Mouse (Mus musculus): ENCODE data around the gene Syndig1l. TPM values are rescaled to one million over a fixed set of nuclear protein-coding genes. Genes with fewer than 3 reads are reported as not detected.

Syndig1l gene
- polyA plus RNA-seq, 1 experiment from 2014 or later: not detected

DNA sequence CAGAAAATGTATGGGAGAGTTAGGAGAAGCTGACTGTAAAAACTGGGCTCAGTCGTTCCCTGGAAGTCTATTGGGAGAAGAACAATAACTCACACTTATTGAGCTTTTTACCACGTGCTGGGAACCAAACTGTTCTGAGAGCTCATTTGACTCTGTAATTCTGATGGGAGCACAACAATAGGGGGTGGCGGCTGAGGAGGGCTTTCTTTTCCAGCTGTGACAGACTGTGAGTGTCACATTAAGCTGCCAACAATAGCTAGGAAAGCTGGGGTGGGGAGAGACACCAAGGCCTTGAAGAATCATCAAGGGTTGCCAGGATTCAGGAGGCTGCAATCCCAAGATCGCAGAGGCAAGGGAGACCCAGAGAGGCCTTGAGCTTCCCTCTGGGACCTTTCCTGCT, 12.5 kb downstream of the Syndig1l start:
- ATAC-seq (replicated peaks; ENCODE audit: low FRiP score, low read depth): no peak
- no peak overlapping the region for H3K4me3 ChIP-seq (replicated peaks; ENCODE audit: low read depth, low read length)

DNA sequence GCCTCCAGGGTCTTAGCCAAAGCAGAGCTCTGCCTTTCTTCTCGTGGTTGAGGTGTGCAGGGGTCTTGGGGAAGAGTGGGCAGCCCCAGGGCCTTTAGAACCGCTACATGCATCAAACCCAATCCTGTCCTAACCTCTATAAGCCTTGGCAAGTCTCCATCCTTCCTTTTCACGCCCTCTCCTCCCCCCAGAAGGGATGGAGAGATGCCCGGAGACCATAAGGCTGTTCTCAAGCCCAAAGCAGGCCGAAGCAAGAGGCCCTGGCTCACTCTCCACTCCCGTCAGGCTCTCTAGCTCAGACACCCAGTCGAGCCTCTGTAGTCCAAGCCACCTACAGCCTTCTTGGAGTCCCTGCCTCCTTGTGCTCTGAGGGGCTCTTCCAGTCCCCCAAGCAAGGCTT, 14.1 kb downstream of the Syndig1l start:
- no peak for ATAC-seq (replicated peaks; ENCODE audit: low FRiP score, low read depth)
- H3K4me1 ChIP-seq (replicated peaks; ENCODE audit: insufficient read depth, low read length): no peaks in the 10 kb centered on the region
- no peak overlapping the region for H3K27ac ChIP-seq
- 63% methylated on average over 7 of the region's 7 CpGs for WGBS
- no peak for TF ChIP-seq CTCF (IDR thresholded peaks at IDR 0.05; ENCODE audit: low read depth)
- no peaks in the 10 kb centered on the region for H3K9me3 ChIP-seq (replicated peaks; ENCODE audit: low read length)
- H3K4me2 ChIP-seq (ENCODE audit: low read length): no peak overlapping the region
- no peak overlapping the region for H3K4me3 ChIP-seq (replicated peaks; ENCODE audit: low read depth, low read length)
- no peak overlapping the region for H3K9ac ChIP-seq (ENCODE audit: low read depth, low read length)
- no peaks in the 10 kb centered on the region for H3K36me3 ChIP-seq (ENCODE audit: insufficient read depth, low read length)
- H3K27me3 ChIP-seq (ENCODE audit: insufficient read depth, low read length): no peaks in the 10 kb centered on the region
- no peak for DNase-seq (ENCODE audit: low spot score)

More for the DNA sequence above, 12.5 kb downstream of the Syndig1l start:
- no peak for DNase-seq (ENCODE audit: low spot score)
- Histone ChIP-seq H3K4me1 (replicated peaks; ENCODE audit: insufficient read depth, low read length) (no peaks in the 10 kb centered on the region), H3K27ac (no peak overlapping the region), H3K27me3 (ENCODE audit: insufficient read depth, low read length) (no peaks in the 10 kb centered on the region), H3K9me3 (replicated peaks; ENCODE audit: low read length) (no peaks in the 10 kb centered on the region), H3K9ac (ENCODE audit: low read depth, low read length) (no peak overlapping the region), H3K36me3 (ENCODE audit: insufficient read depth, low read length) (no peaks in the 10 kb centered on the region), H3K4me2 (ENCODE audit: low read length) (no peak overlapping the region)
- TF ChIP-seq CTCF (IDR thresholded peaks at IDR 0.05; ENCODE audit: low read depth): no peak
- WGBS: 41% methylated on average over 4 of the region's 4 CpGs

DNA sequence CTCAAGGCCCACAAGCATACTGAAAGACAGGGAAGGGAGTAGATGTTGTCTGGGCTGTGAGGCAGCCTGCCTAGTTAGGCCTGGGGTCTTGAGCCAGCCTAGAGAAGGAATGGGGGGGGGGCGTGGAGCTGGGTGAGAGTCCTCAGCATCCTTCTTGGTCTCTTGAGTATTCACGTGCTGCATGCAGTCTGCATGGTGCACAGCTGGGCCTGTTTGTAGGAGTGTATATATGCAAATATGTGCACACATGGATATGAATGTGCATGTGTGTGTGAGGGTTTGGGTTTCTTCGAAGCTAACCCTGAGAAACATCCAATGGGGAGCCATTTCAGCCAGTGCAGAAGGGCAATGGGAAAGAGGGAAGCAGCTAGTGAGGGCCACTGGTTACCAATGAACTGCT, 22.6 kb downstream of the Syndig1l start:
- no peak overlapping the region for H3K27ac ChIP-seq
- TF ChIP-seq CTCF (IDR thresholded peaks at IDR 0.05; ENCODE audit: low read depth): no peak
- no peaks in the 10 kb centered on the region for H3K27me3 ChIP-seq (ENCODE audit: insufficient read depth, low read length)
- H3K4me3 ChIP-seq (replicated peaks; ENCODE audit: low read depth, low read length): no peak overlapping the region
- H3K4me1 ChIP-seq (replicated peaks; ENCODE audit: insufficient read depth, low read length): no peaks in the 10 kb centered on the region
- 83% methylated on average over 3 of the region's 3 CpGs for WGBS
- H3K9ac ChIP-seq (ENCODE audit: low read depth, low read length): no peak overlapping the region
- H3K4me2 ChIP-seq (ENCODE audit: low read length): no peak overlapping the region
- no peaks in the 10 kb centered on the region for H3K9me3 ChIP-seq (replicated peaks; ENCODE audit: low read length)
- no peaks in the 10 kb centered on the region for H3K36me3 ChIP-seq (ENCODE audit: insufficient read depth, low read length)
- DNase-seq (ENCODE audit: low spot score) (no peak), ATAC-seq (replicated peaks; ENCODE audit: low FRiP score, low read depth) (no peak)

DNA sequence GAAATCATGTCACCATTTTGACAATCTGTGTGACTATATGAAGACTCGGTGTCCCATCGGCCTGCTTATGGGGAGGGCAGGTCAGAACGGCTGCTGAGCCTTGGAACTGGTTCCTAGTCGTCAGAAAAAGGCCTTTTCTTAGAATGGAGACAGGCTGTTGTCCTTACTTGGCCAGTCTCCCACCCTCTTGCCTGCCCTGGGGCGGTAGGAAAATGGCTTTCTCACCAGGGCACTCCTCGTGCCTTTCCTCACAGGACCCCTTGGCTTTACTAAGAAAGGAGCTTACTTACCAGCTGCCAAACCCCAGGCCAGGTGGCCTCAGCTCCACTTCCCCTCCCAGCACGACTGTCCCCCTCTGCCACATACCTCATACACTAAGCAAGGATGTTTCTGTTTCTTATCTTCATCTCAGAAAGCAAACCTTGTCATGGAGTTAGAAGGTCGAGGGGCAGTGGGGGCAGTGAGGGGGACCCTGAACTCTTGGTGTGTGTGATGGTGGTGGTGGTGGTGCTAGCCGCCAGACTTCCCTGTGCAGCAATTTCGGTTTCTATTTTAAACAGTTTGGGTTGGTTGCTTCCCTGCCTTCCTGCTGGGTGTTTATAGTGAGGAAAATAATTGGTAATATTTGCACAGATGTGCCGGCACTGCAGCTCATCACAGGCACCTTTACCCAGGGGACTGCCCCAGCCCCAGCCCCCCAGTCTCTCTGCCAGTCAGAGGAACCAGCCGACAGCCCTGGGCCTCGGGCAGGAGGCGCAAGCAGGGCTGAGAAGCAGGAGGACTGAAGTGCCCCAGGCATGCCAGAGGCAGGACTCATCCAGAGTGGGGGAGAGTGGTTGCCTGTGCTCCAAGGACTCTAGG, 23.7 kb downstream of the Syndig1l start:
- Histone ChIP-seq H3K9me3 (replicated peaks; ENCODE audit: low read length) (no peaks in the 10 kb centered on the region), H3K27me3 (ENCODE audit: insufficient read depth, low read length) (no peaks in the 10 kb centered on the region), H3K27ac (no peak overlapping the region), H3K4me2 (ENCODE audit: low read length) (no peak overlapping the region), H3K36me3 (ENCODE audit: insufficient read depth, low read length) (no peaks in the 10 kb centered on the region), H3K4me3 (replicated peaks; ENCODE audit: low read depth, low read length) (no peak overlapping the region), H3K4me1 (replicated peaks; ENCODE audit: insufficient read depth, low read length) (no peaks in the 10 kb centered on the region), H3K9ac (ENCODE audit: low read depth, low read length) (no peak overlapping the region)
- no peak for TF ChIP-seq CTCF (IDR thresholded peaks at IDR 0.05; ENCODE audit: low read depth)
- no peak for DNase-seq (ENCODE audit: low spot score)
- no peak for ATAC-seq (replicated peaks; ENCODE audit: low FRiP score, low read depth)
- 48% methylated on average over 14 of the region's 14 CpGs for WGBS

DNA sequence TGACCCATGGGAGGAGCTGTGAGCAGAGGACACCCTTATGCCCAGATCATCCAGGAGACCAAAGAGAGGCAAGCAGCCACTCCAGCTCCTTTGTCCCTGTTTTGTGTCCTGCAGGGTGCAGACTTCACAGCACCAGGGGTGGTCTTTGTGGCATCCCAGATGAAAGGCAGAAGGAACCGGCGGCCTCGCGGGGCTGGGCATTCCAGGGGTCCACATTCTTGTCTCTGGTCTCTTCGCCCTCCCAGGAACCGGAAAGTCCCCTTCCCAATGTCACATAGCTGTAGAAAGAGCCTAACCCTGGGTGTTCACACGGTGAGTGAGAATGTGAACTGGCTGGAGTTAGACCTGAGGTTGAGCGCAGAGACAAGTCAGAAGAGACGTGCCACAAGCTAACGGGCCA, 27.0 kb downstream of the Syndig1l start:
- WGBS: 34% methylated on average over 10 of the region's 10 CpGs
- H3K36me3 ChIP-seq (ENCODE audit: insufficient read depth, low read length): no peaks in the 10 kb centered on the region

DNA sequence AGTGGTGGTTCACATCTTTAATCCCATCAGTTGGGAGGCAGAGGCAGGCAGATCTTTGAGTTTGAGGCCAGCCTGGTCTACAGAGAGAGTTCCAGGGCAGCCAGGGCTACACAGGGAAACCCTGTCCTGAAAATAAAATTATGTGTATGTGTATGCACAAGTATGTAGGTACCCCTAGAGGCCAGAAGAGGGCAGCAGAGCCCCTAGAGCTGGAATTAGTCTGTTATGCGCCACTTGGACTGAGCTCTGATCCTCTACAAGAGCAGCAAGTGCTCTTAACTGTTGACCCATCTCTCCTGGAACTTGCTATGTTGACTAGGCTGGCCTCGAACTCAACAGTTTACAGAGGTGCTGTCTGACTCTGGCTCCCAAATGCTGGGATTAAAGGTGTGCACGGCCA, 28.1 kb downstream of the Syndig1l start:
- Histone ChIP-seq H3K4me3 (replicated peaks; ENCODE audit: low read depth, low read length) (no peak overlapping the region), H3K4me2 (ENCODE audit: low read length) (no peak overlapping the region)
- DNase-seq (ENCODE audit: low spot score): peak; percentile 16

More for the DNA sequence above, 27.0 kb downstream of the Syndig1l start:
- TF ChIP-seq CTCF (IDR thresholded peaks at IDR 0.05; ENCODE audit: low read depth): no peak
- Histone ChIP-seq H3K9me3 (replicated peaks; ENCODE audit: low read length) (no peaks in the 10 kb centered on the region), H3K27ac (no peak overlapping the region), H3K4me2 (ENCODE audit: low read length) (no peak overlapping the region), H3K27me3 (ENCODE audit: insufficient read depth, low read length) (no peaks in the 10 kb centered on the region), H3K9ac (ENCODE audit: low read depth, low read length) (no peak overlapping the region), H3K4me1 (replicated peaks; ENCODE audit: insufficient read depth, low read length) (no peaks in the 10 kb centered on the region), H3K4me3 (replicated peaks; ENCODE audit: low read depth, low read length) (no peak overlapping the region)
- no peak for DNase-seq (ENCODE audit: low spot score)
- ATAC-seq (replicated peaks; ENCODE audit: low FRiP score, low read depth): no peak

More for the DNA sequence above, 28.1 kb downstream of the Syndig1l start:
- peak; percentile 41; the same call in 1 of the 2 replicates for TF ChIP-seq CTCF (IDR thresholded peaks at IDR 0.05; ENCODE audit: low read depth)
- 95% methylated on average over 3 of the region's 3 CpGs for WGBS
- H3K27ac ChIP-seq: no peak overlapping the region
- no peak overlapping the region for H3K9ac ChIP-seq (ENCODE audit: low read depth, low read length)
- H3K36me3 ChIP-seq (ENCODE audit: insufficient read depth, low read length): no peaks in the 10 kb centered on the region
- no peak for ATAC-seq (replicated peaks; ENCODE audit: low FRiP score, low read depth)
- H3K9me3 ChIP-seq (replicated peaks; ENCODE audit: low read length): no peaks in the 10 kb centered on the region
- H3K27me3 ChIP-seq (ENCODE audit: insufficient read depth, low read length): no peaks in the 10 kb centered on the region
- H3K4me1 ChIP-seq (replicated peaks; ENCODE audit: insufficient read depth, low read length): no peaks in the 10 kb centered on the region

Data from kidney, postnatal 0 days (tissue).